Mouse (Mus musculus) embryonic fibroblast, embryonic 13.5 days (primary cell): ENCODE data around the gene Guca1b. TPM values are rescaled to one million over a fixed set of nuclear protein-coding genes. Genes with fewer than 3 reads are reported as not detected.
A peak's percentile ranks its signal among the peaks of the same experiment; 100 is the strongest.

Experiments used
- H3K27ac ChIP-seq: 2 replicates; pipeline ENCODE4 v1.5.1; 2012; ENCODE audit warnings: low read length, control low read depth, inconsistent platforms; ENCODE audit not compliant: insufficient read depth
- H3K4me1 ChIP-seq: 2 replicates; pipeline ENCODE4 v1.6.1; 2011; ENCODE audit warnings: low read length; ENCODE audit not compliant: control insufficient read depth, insufficient read depth
- H3K4me3 ChIP-seq: 2 replicates; pipeline ENCODE4 v1.5.1; 2011; ENCODE audit warnings: mild to moderate bottlenecking, control low read depth, low read length; ENCODE audit not compliant: insufficient read depth
- CTCF ChIP-seq: IDR thresholded peaks from 2 replicates; pipeline ENCODE4 v1.5.1; 2011; ENCODE audit warnings: mild to moderate bottlenecking, control low read depth, low read length, moderate library complexity, borderline replicate concordance; ENCODE audit not compliant: insufficient read depth
- POLR2A ChIP-seq: IDR thresholded peaks from 2 replicates; pipeline ENCODE4 v1.6.1; 2011; ENCODE audit warnings: low read depth, mild to moderate bottlenecking, control low read depth, low read length, moderate library complexity
- polyA plus RNA-seq: library from polyadenylated mRNA; stranded (reverse); fragments of >200 nt; gene quantifications from 2 replicates; pipeline ENCODE4 v1.2.4, GENCODE M21; 2011; ENCODE audit warnings: low read depth; ENCODE audit not compliant: missing spikeins, insufficient read length

Gene Guca1b
- polyA plus RNA-seq = 0.32 TPM in 1 of 2 replicates, not detected in the other

- TF ChIP-seq CTCF = no peak
- TF ChIP-seq POLR2A = no peak
- Histone ChIP-seq H3K27ac (no peak within 1 kb of the TSS), H3K4me3 (no peak within 1 kb of the TSS), H3K4me1 (no peaks in the 10 kb centered on the region)
Observed at GRCm38 (mm10) chr17:47385145-47385544, at the start of gene Guca1b. Gene Guca1b (plus strand): TSS chr17:47385393.

GRCm38 (mm10) chr17:47343121-47343520 lies 42.1 kb upstream of the Guca1b start:
- Histone ChIP-seq H3K4me1 (no peaks in the 10 kb centered on the region), H3K27ac (no peak overlapping the region), H3K4me3 (no peak overlapping the region)
- no peak for TF ChIP-seq CTCF
- no peak for TF ChIP-seq POLR2A

GRCm38 (mm10) chr17:47349721-47350319 lies 35.4 kb upstream of the Guca1b start:
- H3K4me3 ChIP-seq = no peak overlapping the region
- H3K27ac ChIP-seq = no peak overlapping the region
- H3K4me1 ChIP-seq = no peaks in the 10 kb centered on the region
- no peak for TF ChIP-seq CTCF
- TF ChIP-seq POLR2A = no peak

- TF ChIP-seq POLR2A (no peak), CTCF (no peak)
- H3K4me3 ChIP-seq = no peak overlapping the region
- 0 out of 2 replicates have a peak, but pooled peaks cover 6% of the 10 kb centered on the region for H3K4me1 ChIP-seq
- no peak overlapping the region for H3K27ac ChIP-seq
Observed at GRCm38 (mm10) chr17:47359964-47360363, 25.2 kb upstream of the Guca1b start.

- Histone ChIP-seq H3K4me1 (0 out of 2 replicates have a peak, but pooled peaks cover 6% of the 10 kb centered on the region), H3K4me3 (no peak overlapping the region), H3K27ac (no peak overlapping the region)
- TF ChIP-seq POLR2A (no peak), CTCF (no peak)
Observed at GRCm38 (mm10) chr17:47361343-47361742, 23.9 kb upstream of the Guca1b start.

GRCm38 (mm10) chr17:47368401-47369086 lies 16.6 kb upstream of the Guca1b start, which contains the start of gene Mrps10:
Gene Mrps10 (plus strand): TSS chr17:47368887.
- Histone ChIP-seq H3K4me3 (peak within 1 kb of the TSS; percentile 96), H3K27ac (no peak within 1 kb of the TSS), H3K4me1 (peaks cover 11% of the 10 kb centered on the region)
- TF ChIP-seq CTCF (no peak), POLR2A (peak; percentile 60; the same call in 1 of the 2 replicates)

- Histone ChIP-seq H3K27ac (no peak overlapping the region), H3K4me3 (peak overlapping the region; percentile 96), H3K4me1 (peaks cover 12% of the 10 kb centered on the region)
- TF ChIP-seq POLR2A (no peak), CTCF (no peak)
Observed at GRCm38 (mm10) chr17:47369087-47369443, 16.1 kb upstream of the Guca1b start.

- Histone ChIP-seq H3K4me1 (peaks cover 19% of the 10 kb centered on the region), H3K27ac (no peak overlapping the region), H3K4me3 (no peak overlapping the region)
- TF ChIP-seq CTCF (peak; percentile 40; the same call in 1 of the 2 replicates), POLR2A (no peak)
Observed at GRCm38 (mm10) chr17:47371451-47371850, 13.7 kb upstream of the Guca1b start.

- H3K27ac ChIP-seq = peak overlapping the region; percentile 76; the same call in 1 of the 2 replicates
- peaks cover 19% of the 10 kb centered on the region for H3K4me1 ChIP-seq
- TF ChIP-seq CTCF (no peak), POLR2A (no peak)
- H3K4me3 ChIP-seq = no peak overlapping the region
Observed at GRCm38 (mm10) chr17:47373991-47374390, 11.2 kb upstream of the Guca1b start.

GRCm38 (mm10) chr17:47376779-47377280 lies 8.4 kb upstream of the Guca1b start:
- Histone ChIP-seq H3K27ac (no peak overlapping the region; the same call in 1 of the 2 replicates), H3K4me3 (no peak overlapping the region), H3K4me1 (peaks cover 12% of the 10 kb centered on the region)
- TF ChIP-seq CTCF (no peak), POLR2A (no peak)
